Mouse (Mus musculus): ENCODE measurements around the gene Cnot10. TPM values are rescaled to one million over a fixed set of nuclear protein-coding genes. Genes with fewer than 3 reads are reported as not detected.

The Cnot10 gene
- polyA plus RNA-seq, 1 experiment from 2014 or later, result 54.0 TPM

DNA sequence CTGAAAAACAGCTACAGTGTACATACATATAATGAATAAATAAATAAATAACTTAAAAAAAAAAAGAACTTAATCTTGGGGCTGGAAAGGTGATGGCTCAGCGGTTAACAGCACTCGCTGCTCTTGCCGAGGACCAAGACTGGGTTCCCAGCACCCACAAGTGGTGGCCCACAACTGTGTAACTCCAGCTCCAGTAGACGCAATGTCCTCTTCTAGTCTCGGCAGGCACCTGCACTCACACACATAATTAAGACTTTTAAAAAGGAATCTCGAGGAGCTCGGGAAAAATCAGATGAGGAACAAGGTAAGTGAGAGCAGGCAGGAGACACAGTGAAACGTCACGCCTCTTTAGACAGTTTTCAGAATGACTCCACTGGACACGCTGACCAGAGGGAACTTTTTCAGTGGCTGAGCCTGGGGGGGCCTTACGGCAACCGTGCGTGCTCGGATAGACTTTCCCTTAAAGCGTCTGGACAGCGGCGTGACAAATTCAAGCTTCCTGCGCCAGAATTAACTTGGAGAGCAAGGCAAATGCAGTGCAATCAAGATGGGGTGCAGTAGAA lies 717 bp downstream of the Cnot10 start:
- ATAC-seq, result peak; percentile 27; the same call in 1 of the 2 replicates
- WGBS, result 15% methylated on average over 18 of the region's 18 CpGs
- H3K27me3 ChIP-seq (ENCODE audit: control insufficient read depth, insufficient read depth, low read depth, low read length), result peaks cover 11% of the 10 kb centered on the region

DNA sequence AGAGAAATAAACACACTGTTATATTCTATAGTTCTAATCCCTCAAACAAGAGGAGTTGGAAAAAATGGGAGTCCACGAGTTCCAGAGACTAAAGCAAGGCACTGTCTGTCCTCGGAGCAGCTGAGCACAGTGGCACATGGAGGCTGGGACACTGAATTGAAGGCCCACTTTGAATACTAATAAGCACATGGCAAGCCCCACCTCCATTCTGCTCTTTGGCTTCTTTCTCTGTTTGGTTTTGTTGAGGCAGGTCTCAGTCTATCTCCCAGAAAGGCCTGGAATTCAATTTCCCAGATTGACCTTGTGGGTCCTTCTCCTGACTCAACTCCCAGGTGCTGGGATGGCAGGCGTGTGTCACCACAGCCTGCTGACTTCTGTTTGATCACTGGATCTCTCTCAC lies 3.2 kb downstream of the Cnot10 start:
- no peaks in the 10 kb centered on the region for H3K27me3 ChIP-seq (ENCODE audit: control insufficient read depth, insufficient read depth, low read depth, low read length)
- H3K4me1 ChIP-seq (ENCODE audit: control insufficient read depth, insufficient read depth, low read length), result peaks cover 21% of the 10 kb centered on the region
- H3K36me3 ChIP-seq (ENCODE audit: control insufficient read depth, insufficient read depth, low read length), result no peaks in the 10 kb centered on the region
- WGBS, result 78% methylated on average over 3 of the region's 3 CpGs
- no peak for ATAC-seq
- no peaks in the 10 kb centered on the region for H3K9me3 ChIP-seq (replicated peaks; ENCODE audit: control insufficient read depth, low read length, poor library complexity, severe bottlenecking)
- no peak overlapping the region for H3K27ac ChIP-seq (ENCODE audit: low read length)
- H3K4me3 ChIP-seq (ENCODE audit: low read depth, low read length), result no peak overlapping the region
- H3K9ac ChIP-seq (ENCODE audit: low read depth, low read length), result no peak overlapping the region
- no peak overlapping the region for H3K4me2 ChIP-seq (ENCODE audit: low read length)

More for the DNA sequence above, 717 bp downstream of the Cnot10 start:
- Histone ChIP-seq H3K27ac (ENCODE audit: low read length) (peak overlapping the region; percentile 86), H3K4me1 (ENCODE audit: control insufficient read depth, insufficient read depth, low read length) (peaks cover 21% of the 10 kb centered on the region), H3K9ac (ENCODE audit: low read depth, low read length) (peak overlapping the region; percentile 77), H3K36me3 (ENCODE audit: control insufficient read depth, insufficient read depth, low read length) (no peaks in the 10 kb centered on the region), H3K9me3 (replicated peaks; ENCODE audit: control insufficient read depth, low read length, poor library complexity, severe bottlenecking) (no peaks in the 10 kb centered on the region), H3K4me3 (ENCODE audit: low read depth, low read length) (peak overlapping the region; percentile 85), H3K4me2 (ENCODE audit: low read length) (peak overlapping the region; percentile 75)

DNA sequence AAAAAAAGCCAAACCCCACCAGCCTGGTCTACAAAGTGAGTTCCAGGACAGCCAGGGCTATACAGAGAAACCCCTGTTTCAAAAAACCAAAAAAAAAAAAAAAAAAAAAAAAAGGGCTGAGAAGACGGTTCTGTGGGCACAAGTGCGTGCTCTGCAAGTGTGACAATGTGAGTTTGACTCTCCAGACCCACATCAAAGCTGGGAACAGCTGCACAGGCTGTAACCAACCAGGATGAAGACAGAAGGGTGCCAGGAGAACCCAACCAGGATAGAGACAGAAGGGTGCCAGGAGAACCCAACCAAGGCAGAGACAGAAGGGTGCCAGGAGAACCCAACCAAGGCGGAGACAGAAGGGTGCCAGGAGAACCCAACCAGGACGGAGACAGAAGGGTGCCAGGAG lies 3.8 kb downstream of the Cnot10 start:
- Histone ChIP-seq H3K4me1 (ENCODE audit: control insufficient read depth, insufficient read depth, low read length) (peaks cover 21% of the 10 kb centered on the region), H3K4me3 (ENCODE audit: low read depth, low read length) (no peak overlapping the region), H3K27me3 (ENCODE audit: control insufficient read depth, insufficient read depth, low read depth, low read length) (no peaks in the 10 kb centered on the region), H3K27ac (ENCODE audit: low read length) (no peak overlapping the region), H3K9ac (ENCODE audit: low read depth, low read length) (no peak overlapping the region), H3K4me2 (ENCODE audit: low read length) (no peak overlapping the region), H3K9me3 (replicated peaks; ENCODE audit: control insufficient read depth, low read length, poor library complexity, severe bottlenecking) (no peaks in the 10 kb centered on the region), H3K36me3 (ENCODE audit: control insufficient read depth, insufficient read depth, low read length) (no peaks in the 10 kb centered on the region)
- no peak for ATAC-seq
- WGBS, result 96% methylated on average over 4 of the region's 4 CpGs

DNA sequence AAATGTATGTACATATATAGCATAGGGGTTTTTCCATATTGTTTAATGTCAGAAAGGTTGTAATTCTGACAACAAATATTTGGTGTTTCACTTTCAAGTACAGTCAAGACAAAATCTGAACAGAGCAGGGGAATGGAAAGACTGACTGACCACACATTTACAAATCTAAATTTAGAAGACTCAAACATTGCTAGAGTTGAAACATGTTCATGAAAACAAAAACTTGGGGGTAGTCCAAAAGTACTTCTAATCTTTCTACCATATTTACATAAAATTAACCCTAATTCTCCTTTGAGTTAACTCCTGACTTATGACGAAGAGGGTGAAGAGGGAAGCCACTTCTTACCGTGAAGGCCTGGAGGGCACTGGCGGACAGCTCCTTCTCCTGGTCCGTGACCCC lies 7.7 kb downstream of the Cnot10 start:
- Histone ChIP-seq H3K4me2 (ENCODE audit: low read length) (no peak overlapping the region), H3K4me3 (ENCODE audit: low read depth, low read length) (no peak overlapping the region), H3K9ac (ENCODE audit: low read depth, low read length) (no peak overlapping the region), H3K27ac (ENCODE audit: low read length) (no peak overlapping the region), H3K27me3 (ENCODE audit: control insufficient read depth, insufficient read depth, low read depth, low read length) (no peaks in the 10 kb centered on the region), H3K4me1 (ENCODE audit: control insufficient read depth, insufficient read depth, low read length) (0 out of 2 replicates have a peak, but pooled peaks cover 3% of the 10 kb centered on the region), H3K36me3 (ENCODE audit: control insufficient read depth, insufficient read depth, low read length) (peaks cover 4% of the 10 kb centered on the region; the same call in 1 of the 2 replicates), H3K9me3 (replicated peaks; ENCODE audit: control insufficient read depth, low read length, poor library complexity, severe bottlenecking) (no peaks in the 10 kb centered on the region)
- WGBS, result 81% methylated on average over 4 of the region's 4 CpGs
- no peak for ATAC-seq

DNA sequence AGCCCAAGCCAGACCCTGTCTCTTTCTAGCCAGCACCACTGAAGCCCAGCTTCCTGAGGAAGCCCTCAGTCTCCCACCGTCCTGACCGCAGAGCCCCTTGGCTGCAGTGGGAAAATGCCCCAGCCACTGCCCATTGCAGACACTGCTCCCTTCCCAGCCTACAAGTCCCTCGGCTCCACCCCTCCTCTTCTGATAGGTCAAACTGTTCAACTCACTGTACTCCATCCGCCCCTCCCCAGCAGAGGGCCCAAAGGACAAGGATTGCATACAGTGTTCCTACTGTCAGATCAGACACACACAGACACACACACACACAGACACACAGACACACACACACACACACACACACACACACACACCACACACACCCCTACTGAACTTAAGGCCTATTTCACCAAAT lies 13.3 kb downstream of the Cnot10 start:
- Histone ChIP-seq H3K4me2 (ENCODE audit: low read length) (no peak overlapping the region), H3K27ac (ENCODE audit: low read length) (no peak overlapping the region), H3K4me1 (ENCODE audit: control insufficient read depth, insufficient read depth, low read length) (no peaks in the 10 kb centered on the region), H3K9ac (ENCODE audit: low read depth, low read length) (no peak overlapping the region), H3K27me3 (ENCODE audit: control insufficient read depth, insufficient read depth, low read depth, low read length) (no peaks in the 10 kb centered on the region), H3K36me3 (ENCODE audit: control insufficient read depth, insufficient read depth, low read length) (peaks cover 27% of the 10 kb centered on the region), H3K9me3 (replicated peaks; ENCODE audit: control insufficient read depth, low read length, poor library complexity, severe bottlenecking) (no peaks in the 10 kb centered on the region), H3K4me3 (ENCODE audit: low read depth, low read length) (no peak overlapping the region)
- no peak for ATAC-seq
- 87% methylated on average over 4 of the region's 4 CpGs for WGBS

DNA sequence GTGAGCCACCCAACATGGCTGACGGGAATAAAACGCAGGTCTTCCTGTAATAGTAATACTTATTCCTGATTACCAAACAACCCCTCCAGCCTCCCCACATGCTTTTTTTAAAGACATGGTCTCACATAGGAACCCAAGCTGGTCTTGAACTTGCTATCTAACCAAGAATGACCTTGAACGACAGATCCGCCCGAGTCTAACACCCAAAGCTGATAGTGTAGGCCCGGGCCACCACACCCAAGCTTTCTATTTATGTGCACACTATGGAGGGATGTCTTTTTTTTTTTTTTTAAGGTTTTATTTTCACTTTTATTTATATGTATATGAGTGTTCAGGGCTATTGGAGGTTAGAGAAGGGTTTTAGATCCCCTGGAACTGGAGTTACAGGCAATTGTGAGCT lies 15.8 kb downstream of the Cnot10 start:
- no peaks in the 10 kb centered on the region for H3K27me3 ChIP-seq (ENCODE audit: control insufficient read depth, insufficient read depth, low read depth, low read length)
- no peaks in the 10 kb centered on the region for H3K4me1 ChIP-seq (ENCODE audit: control insufficient read depth, insufficient read depth, low read length)
- no peak overlapping the region for H3K9ac ChIP-seq (ENCODE audit: low read depth, low read length)
- no peak overlapping the region for H3K4me3 ChIP-seq (ENCODE audit: low read depth, low read length)
- H3K36me3 ChIP-seq (ENCODE audit: control insufficient read depth, insufficient read depth, low read length), result peaks cover 32% of the 10 kb centered on the region
- no peaks in the 10 kb centered on the region for H3K9me3 ChIP-seq (replicated peaks; ENCODE audit: control insufficient read depth, low read length, poor library complexity, severe bottlenecking)
- no peak overlapping the region for H3K27ac ChIP-seq (ENCODE audit: low read length)
- no peak overlapping the region for H3K4me2 ChIP-seq (ENCODE audit: low read length)
- ATAC-seq, result no peak
- 97% methylated on average over 6 of the region's 6 CpGs for WGBS

DNA sequence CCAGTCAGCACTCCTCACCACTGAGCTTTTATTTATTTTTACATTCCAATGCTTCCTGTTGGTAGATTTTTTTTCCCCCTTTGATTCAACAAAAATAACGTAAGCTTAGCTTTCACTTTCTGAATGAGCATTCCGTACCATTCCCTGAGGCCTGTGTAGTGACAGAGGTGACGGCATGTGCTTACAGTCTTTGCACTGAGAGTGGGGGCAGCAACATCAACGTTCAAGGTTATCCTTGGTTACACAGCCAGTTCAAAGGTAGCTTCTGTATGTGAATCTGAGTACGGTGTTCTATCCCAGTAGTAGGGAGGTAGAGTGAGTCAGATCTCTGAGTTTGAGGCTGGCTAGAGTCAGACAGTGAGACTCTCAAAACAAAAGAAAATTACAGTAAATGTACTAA lies 18.8 kb downstream of the Cnot10 start:
- Histone ChIP-seq H3K4me2 (ENCODE audit: low read length) (no peak overlapping the region), H3K36me3 (ENCODE audit: control insufficient read depth, insufficient read depth, low read length) (peaks cover 32% of the 10 kb centered on the region), H3K9me3 (replicated peaks; ENCODE audit: control insufficient read depth, low read length, poor library complexity, severe bottlenecking) (no peaks in the 10 kb centered on the region), H3K4me1 (ENCODE audit: control insufficient read depth, insufficient read depth, low read length) (no peaks in the 10 kb centered on the region), H3K4me3 (ENCODE audit: low read depth, low read length) (no peak overlapping the region), H3K27me3 (ENCODE audit: control insufficient read depth, insufficient read depth, low read depth, low read length) (no peaks in the 10 kb centered on the region), H3K27ac (ENCODE audit: low read length) (no peak overlapping the region), H3K9ac (ENCODE audit: low read depth, low read length) (no peak overlapping the region)
- 94% methylated on average over 5 of the region's 5 CpGs for WGBS
- ATAC-seq, result no peak

DNA sequence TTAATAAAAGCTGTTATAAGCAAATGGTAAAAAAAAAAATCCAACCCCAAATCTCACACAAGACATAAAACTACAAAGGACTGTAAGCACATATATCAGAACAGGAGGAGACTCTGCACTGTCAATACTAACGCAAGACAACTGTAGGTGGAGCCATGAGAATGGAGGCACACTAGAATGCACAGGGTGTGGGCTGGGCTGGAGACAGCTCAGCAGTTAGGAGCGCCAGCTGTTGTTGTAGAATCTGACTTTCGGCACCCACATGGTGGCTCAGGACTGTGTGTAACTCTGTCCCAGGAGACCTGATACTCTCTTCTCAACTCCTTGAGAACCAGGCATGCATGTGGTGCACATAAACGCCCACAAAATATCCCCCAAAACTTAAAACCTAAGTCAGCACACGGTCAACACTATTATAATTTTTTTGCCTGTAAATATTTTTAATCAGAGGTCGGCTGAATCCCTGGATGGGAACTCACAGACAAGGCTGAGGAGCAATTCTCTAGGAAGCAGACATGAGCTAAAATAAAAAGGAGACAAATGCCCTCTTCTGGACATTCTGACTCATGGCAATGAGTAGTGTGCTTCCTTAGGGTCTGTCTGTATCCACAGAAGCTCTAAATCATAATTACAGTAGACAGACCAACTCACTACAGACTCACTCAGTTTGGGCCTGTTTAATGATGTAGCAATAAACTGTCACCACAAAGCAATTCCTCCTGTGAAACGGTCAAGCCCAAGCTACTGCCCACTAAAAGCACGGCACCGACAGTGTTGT lies 25.6 kb downstream of the Cnot10 start:
- peaks cover 31% of the 10 kb centered on the region for H3K36me3 ChIP-seq (ENCODE audit: control insufficient read depth, insufficient read depth, low read length)
- no peak for ATAC-seq
- WGBS, result 86% methylated on average over 9 of the region's 9 CpGs
- H3K9me3 ChIP-seq (replicated peaks; ENCODE audit: control insufficient read depth, low read length, poor library complexity, severe bottlenecking), result no peaks in the 10 kb centered on the region
- H3K27ac ChIP-seq (ENCODE audit: low read length), result no peak overlapping the region
- no peak overlapping the region for H3K9ac ChIP-seq (ENCODE audit: low read depth, low read length)
- H3K27me3 ChIP-seq (ENCODE audit: control insufficient read depth, insufficient read depth, low read depth, low read length), result no peaks in the 10 kb centered on the region
- no peak overlapping the region for H3K4me3 ChIP-seq (ENCODE audit: low read depth, low read length)
- no peaks in the 10 kb centered on the region for H3K4me1 ChIP-seq (ENCODE audit: control insufficient read depth, insufficient read depth, low read length)
- H3K4me2 ChIP-seq (ENCODE audit: low read length), result no peak overlapping the region

DNA sequence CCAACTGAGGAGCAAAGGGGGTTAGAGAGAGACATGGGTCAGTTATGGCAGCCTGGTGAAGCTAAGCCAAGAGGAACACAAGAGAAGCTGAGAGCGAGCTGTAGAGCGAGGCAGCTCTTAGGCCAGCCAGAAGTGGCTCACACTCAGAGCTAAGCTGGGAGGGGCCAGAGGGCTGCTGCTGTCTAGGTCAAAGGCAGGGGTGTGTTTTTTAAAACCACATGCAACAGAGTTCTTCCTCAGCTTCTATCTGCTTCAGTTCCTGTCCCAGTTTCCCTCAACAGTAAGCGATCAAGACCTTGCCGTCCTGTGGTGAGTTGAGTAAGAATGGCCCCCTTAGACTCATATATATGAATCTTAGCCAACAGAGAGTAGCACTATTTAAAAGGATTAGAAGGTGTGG lies 27.0 kb downstream of the Cnot10 start:
- 98% methylated on average over 4 of the region's 4 CpGs for WGBS
- Histone ChIP-seq H3K9ac (ENCODE audit: low read depth, low read length) (no peak overlapping the region), H3K27ac (ENCODE audit: low read length) (no peak overlapping the region), H3K36me3 (ENCODE audit: control insufficient read depth, insufficient read depth, low read length) (peaks cover 37% of the 10 kb centered on the region), H3K9me3 (replicated peaks; ENCODE audit: control insufficient read depth, low read length, poor library complexity, severe bottlenecking) (no peaks in the 10 kb centered on the region), H3K4me1 (ENCODE audit: control insufficient read depth, insufficient read depth, low read length) (no peaks in the 10 kb centered on the region), H3K4me2 (ENCODE audit: low read length) (no peak overlapping the region), H3K27me3 (ENCODE audit: control insufficient read depth, insufficient read depth, low read depth, low read length) (no peaks in the 10 kb centered on the region), H3K4me3 (ENCODE audit: low read depth, low read length) (no peak overlapping the region)
- no peak for ATAC-seq

Measured in midbrain, embryonic 16.5 days (tissue).